Mouse (Mus musculus): ENCODE results near the gene Tmcc2.

The Tmcc2 gene

GRCm38 (mm10) chr1:132310754-132311153 lies 80.3 kb downstream of the Tmcc2 start:
- DNase-seq: no peak

GRCm38 (mm10) chr1:132308674-132309073 lies 82.4 kb downstream of the Tmcc2 start:
- no peak for DNase-seq

GRCm38 (mm10) chr1:132307962-132308361 lies 83.1 kb downstream of the Tmcc2 start:
- DNase-seq: no peak

- no peak for DNase-seq
Observed at GRCm38 (mm10) chr1:132306808-132307207, 84.3 kb downstream of the Tmcc2 start.

Data from thymus, postnatal 4 days (tissue).